Mouse (Mus musculus): ENCODE results near the gene Prox2. TPM values are rescaled to one million over a fixed set of nuclear protein-coding genes. Genes with fewer than 3 reads are reported as not detected.

Gene Prox2
- polyA plus RNA-seq, 1 experiment from 2014 or later, result 2.9 TPM

- Histone ChIP-seq H3K27me3 (ENCODE audit: control insufficient read depth, insufficient read depth, low read length) (peaks cover 8% of the 10 kb centered on the region; the same call in 1 of the 2 replicates), H3K9ac (ENCODE audit: low read length) (no peak overlapping the region), H3K27ac (replicated peaks in 1 of 2; ENCODE audit: control insufficient read depth in 1 of 2, insufficient read depth in 1 of 2, low read depth in 2 of 2, low read length in 2 of 2) (no peak overlapping the region), H3K4me1 (ENCODE audit: control insufficient read depth in 2 of 2, insufficient read depth in 2 of 2, low read length in 2 of 2) (peaks cover under 1 to 10% of the 10 kb centered on the region in 2 experiments; a peak in 3 of 4 replicates), H3K4me3 (ENCODE audit: control insufficient read depth in 1 of 2, insufficient read depth in 1 of 2, low read depth in 1 of 2, low read length in 2 of 2) (no peak overlapping the region), H3K36me3 (ENCODE audit: control insufficient read depth, insufficient read depth, low read length) (no peaks in the 10 kb centered on the region), H3K4me2 (ENCODE audit: low read length) (no peak overlapping the region), H3K9me3 (ENCODE audit: control insufficient read depth, low read length) (no peaks in the 10 kb centered on the region)
- 76% methylated on average over 6 of the region's 6 CpGs for WGBS
- no peak for ATAC-seq (ENCODE audit: insufficient number of reproducible peaks, insufficient read depth, low FRiP score, low read depth)
Measured at GRCm38 (mm10) chr12:85141096-85141495, 30.5 kb upstream of the Prox2 start.

GRCm38 (mm10) chr12:85140036-85140701 is 29.6 kb upstream of the Prox2 start:
- Histone ChIP-seq H3K27ac (replicated peaks in 1 of 2; ENCODE audit: control insufficient read depth in 1 of 2, insufficient read depth in 1 of 2, low read depth in 2 of 2, low read length in 2 of 2) (no peak overlapping the region), H3K36me3 (ENCODE audit: control insufficient read depth, insufficient read depth, low read length) (peaks cover 6% of the 10 kb centered on the region), H3K27me3 (ENCODE audit: control insufficient read depth, insufficient read depth, low read length) (peaks cover 8% of the 10 kb centered on the region; the same call in 1 of the 2 replicates), H3K9ac (ENCODE audit: low read length) (no peak overlapping the region), H3K9me3 (ENCODE audit: control insufficient read depth, low read length) (no peaks in the 10 kb centered on the region), H3K4me3 (ENCODE audit: control insufficient read depth in 1 of 2, insufficient read depth in 1 of 2, low read depth in 1 of 2, low read length in 2 of 2) (no peak overlapping the region), H3K4me1 (ENCODE audit: control insufficient read depth in 2 of 2, insufficient read depth in 2 of 2, low read length in 2 of 2) (peaks cover 3 to 9% of the 10 kb centered on the region in 2 experiments; a peak in 3 of 4 replicates), H3K4me2 (ENCODE audit: low read length) (peak overlapping the region; percentile 31)
- no peak for ATAC-seq (ENCODE audit: insufficient number of reproducible peaks, insufficient read depth, low FRiP score, low read depth)
- WGBS, result 32% methylated on average over 18 of the region's 18 CpGs

- H3K36me3 ChIP-seq (ENCODE audit: control insufficient read depth, insufficient read depth, low read length), result peaks cover 39% of the 10 kb centered on the region
- no peak overlapping the region for H3K4me2 ChIP-seq (ENCODE audit: low read length)
- no peaks in the 10 kb centered on the region for H3K9me3 ChIP-seq (ENCODE audit: control insufficient read depth, low read length)
- H3K9ac ChIP-seq (ENCODE audit: low read length), result no peak overlapping the region
- no peak overlapping the region for H3K4me3 ChIP-seq (ENCODE audit: control insufficient read depth in 1 of 2, insufficient read depth in 1 of 2, low read depth in 1 of 2, low read length in 2 of 2)
- H3K27ac ChIP-seq (replicated peaks in 1 of 2; ENCODE audit: control insufficient read depth in 1 of 2, insufficient read depth in 1 of 2, low read depth in 2 of 2, low read length in 2 of 2), result no peak overlapping the region
- no peak for ATAC-seq (ENCODE audit: insufficient number of reproducible peaks, insufficient read depth, low FRiP score, low read depth)
- peaks cover 3 to 9% of the 10 kb centered on the region in 2 experiments; a peak in 3 of 4 replicates for H3K4me1 ChIP-seq (ENCODE audit: control insufficient read depth in 2 of 2, insufficient read depth in 2 of 2, low read length in 2 of 2)
- 73% methylated on average over 4 of the region's 4 CpGs for WGBS
- H3K27me3 ChIP-seq (ENCODE audit: control insufficient read depth, insufficient read depth, low read length), result peaks cover 8% of the 10 kb centered on the region; the same call in 1 of the 2 replicates
Measured at GRCm38 (mm10) chr12:85136627-85137026, 26.1 kb upstream of the Prox2 start.

- 65% methylated on average over 19 of the region's 19 CpGs for WGBS
- Histone ChIP-seq H3K36me3 (ENCODE audit: control insufficient read depth, insufficient read depth, low read length) (peaks cover 48% of the 10 kb centered on the region), H3K27me3 (ENCODE audit: control insufficient read depth, insufficient read depth, low read length) (peaks cover 8% of the 10 kb centered on the region; the same call in 1 of the 2 replicates), H3K4me2 (ENCODE audit: low read length) (no peak overlapping the region), H3K9ac (ENCODE audit: low read length) (no peak overlapping the region), H3K4me1 (ENCODE audit: control insufficient read depth in 2 of 2, insufficient read depth in 2 of 2, low read length in 2 of 2) (peaks cover 3 to 9% of the 10 kb centered on the region in 2 experiments; a peak in 3 of 4 replicates), H3K27ac (replicated peaks in 1 of 2; ENCODE audit: control insufficient read depth in 1 of 2, insufficient read depth in 1 of 2, low read depth in 2 of 2, low read length in 2 of 2) (no peak overlapping the region), H3K4me3 (ENCODE audit: control insufficient read depth in 1 of 2, insufficient read depth in 1 of 2, low read depth in 1 of 2, low read length in 2 of 2) (no peak overlapping the region), H3K9me3 (ENCODE audit: control insufficient read depth, low read length) (no peaks in the 10 kb centered on the region)
- ATAC-seq (ENCODE audit: insufficient number of reproducible peaks, insufficient read depth, low FRiP score, low read depth), result no peak
Measured at GRCm38 (mm10) chr12:85135513-85136470, 25.2 kb upstream of the Prox2 start.

DNA sequence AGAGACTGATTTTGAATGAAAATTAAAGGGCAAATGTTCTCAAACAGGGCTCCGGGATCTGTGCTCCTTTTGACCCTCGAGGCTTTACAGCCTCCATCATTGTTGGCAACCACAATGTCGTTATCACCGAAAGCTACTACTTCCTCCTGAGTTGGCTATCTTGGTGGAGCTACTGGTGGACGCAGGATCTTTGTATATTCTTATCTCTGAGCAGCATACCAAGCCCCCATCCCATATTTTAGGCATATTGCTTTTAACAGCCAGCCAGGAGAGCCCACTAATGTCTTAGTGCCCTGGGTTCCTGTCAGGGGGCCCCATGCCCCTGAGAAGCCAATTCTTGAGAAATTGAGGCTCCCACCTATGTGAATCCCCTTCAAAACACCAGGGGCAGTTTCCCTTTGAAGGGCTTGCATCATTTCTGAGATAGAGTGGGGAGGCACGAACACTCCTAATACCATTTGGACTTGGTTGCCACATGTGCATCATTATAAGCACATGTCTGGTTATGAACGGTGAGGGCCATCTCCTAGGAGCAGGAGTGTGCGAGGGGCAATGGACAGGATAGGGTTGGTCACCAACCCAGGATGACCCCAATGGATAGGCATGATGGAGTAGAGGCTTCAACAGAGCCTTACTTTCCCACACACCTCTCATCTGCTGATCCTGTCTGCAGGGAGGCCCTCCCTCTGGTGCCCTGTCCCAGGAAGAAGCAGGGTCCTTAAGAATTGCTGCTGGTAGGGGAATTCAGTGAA is 23.7 kb upstream of the Prox2 start:
- no peak overlapping the region for H3K4me3 ChIP-seq (ENCODE audit: control insufficient read depth in 1 of 2, insufficient read depth in 1 of 2, low read depth in 1 of 2, low read length in 2 of 2)
- ATAC-seq (ENCODE audit: insufficient number of reproducible peaks, insufficient read depth, low FRiP score, low read depth), result no peak
- H3K4me2 ChIP-seq (ENCODE audit: low read length), result no peak overlapping the region
- 75% methylated on average over 8 of the region's 8 CpGs for WGBS
- no peak overlapping the region for H3K27ac ChIP-seq (replicated peaks in 1 of 2; ENCODE audit: control insufficient read depth in 1 of 2, insufficient read depth in 1 of 2, low read depth in 2 of 2, low read length in 2 of 2)
- peaks cover 63% of the 10 kb centered on the region for H3K36me3 ChIP-seq (ENCODE audit: control insufficient read depth, insufficient read depth, low read length)
- no peaks in the 10 kb centered on the region for H3K9me3 ChIP-seq (ENCODE audit: control insufficient read depth, low read length)
- H3K27me3 ChIP-seq (ENCODE audit: control insufficient read depth, insufficient read depth, low read length), result no peaks in the 10 kb centered on the region
- peaks cover 3 to 9% of the 10 kb centered on the region in 2 experiments; a peak in 3 of 4 replicates for H3K4me1 ChIP-seq (ENCODE audit: control insufficient read depth in 2 of 2, insufficient read depth in 2 of 2, low read length in 2 of 2)
- no peak overlapping the region for H3K9ac ChIP-seq (ENCODE audit: low read length)

- no peak overlapping the region for H3K9ac ChIP-seq (ENCODE audit: low read length)
- peaks cover 90% of the 10 kb centered on the region for H3K36me3 ChIP-seq (ENCODE audit: control insufficient read depth, insufficient read depth, low read length)
- H3K27ac ChIP-seq (replicated peaks in 1 of 2; ENCODE audit: control insufficient read depth in 1 of 2, insufficient read depth in 1 of 2, low read depth in 2 of 2, low read length in 2 of 2), result no peak overlapping the region
- no peaks in the 10 kb centered on the region for H3K9me3 ChIP-seq (ENCODE audit: control insufficient read depth, low read length)
- H3K4me2 ChIP-seq (ENCODE audit: low read length), result no peak overlapping the region
- 85% methylated on average over 6 of the region's 6 CpGs for WGBS
- no peak overlapping the region for H3K4me3 ChIP-seq (ENCODE audit: control insufficient read depth in 1 of 2, insufficient read depth in 1 of 2, low read depth in 1 of 2, low read length in 2 of 2)
- ATAC-seq (ENCODE audit: insufficient number of reproducible peaks, insufficient read depth, low FRiP score, low read depth), result no peak
- H3K27me3 ChIP-seq (ENCODE audit: control insufficient read depth, insufficient read depth, low read length), result no peaks in the 10 kb centered on the region
- H3K4me1 ChIP-seq (ENCODE audit: control insufficient read depth in 2 of 2, insufficient read depth in 2 of 2, low read length in 2 of 2), result peaks cover 3 to 7% of the 10 kb centered on the region in 2 experiments; a peak in 3 of 4 replicates
Measured at GRCm38 (mm10) chr12:85131361-85131760, 20.8 kb upstream of the Prox2 start.

GRCm38 (mm10) chr12:85129426-85129978 is 18.9 kb upstream of the Prox2 start:
- Histone ChIP-seq H3K4me3 (ENCODE audit: control insufficient read depth in 1 of 2, insufficient read depth in 1 of 2, low read depth in 1 of 2, low read length in 2 of 2) (no peak overlapping the region), H3K4me1 (ENCODE audit: control insufficient read depth in 2 of 2, insufficient read depth in 2 of 2, low read length in 2 of 2) (no peaks in the 10 kb centered on the region), H3K9ac (ENCODE audit: low read length) (no peak overlapping the region), H3K4me2 (ENCODE audit: low read length) (no peak overlapping the region), H3K27me3 (ENCODE audit: control insufficient read depth, insufficient read depth, low read length) (no peaks in the 10 kb centered on the region), H3K9me3 (ENCODE audit: control insufficient read depth, low read length) (no peaks in the 10 kb centered on the region), H3K36me3 (ENCODE audit: control insufficient read depth, insufficient read depth, low read length) (peaks cover 96% of the 10 kb centered on the region), H3K27ac (replicated peaks in 1 of 2; ENCODE audit: control insufficient read depth in 1 of 2, insufficient read depth in 1 of 2, low read depth in 2 of 2, low read length in 2 of 2) (no peak overlapping the region)
- ATAC-seq (ENCODE audit: insufficient number of reproducible peaks, insufficient read depth, low FRiP score, low read depth), result no peak
- 75% methylated on average over 9 of the region's 9 CpGs for WGBS

Data from heart, embryonic 14.5 days (tissue).